Mouse (Mus musculus) kidney, postnatal 25 days (tissue): ENCODE results near the gene Zfp217.
A peak's percentile ranks its signal among the peaks of the same experiment; 100 is the strongest.

Source experiments
- DNase-seq, 2 experiments: peaks; one replicate each; pipeline ENCODE4 v3.0.0; 2021; ENCODE audit warnings: mixed read lengths in 2 of 2

Zfp217 gene

DNA sequence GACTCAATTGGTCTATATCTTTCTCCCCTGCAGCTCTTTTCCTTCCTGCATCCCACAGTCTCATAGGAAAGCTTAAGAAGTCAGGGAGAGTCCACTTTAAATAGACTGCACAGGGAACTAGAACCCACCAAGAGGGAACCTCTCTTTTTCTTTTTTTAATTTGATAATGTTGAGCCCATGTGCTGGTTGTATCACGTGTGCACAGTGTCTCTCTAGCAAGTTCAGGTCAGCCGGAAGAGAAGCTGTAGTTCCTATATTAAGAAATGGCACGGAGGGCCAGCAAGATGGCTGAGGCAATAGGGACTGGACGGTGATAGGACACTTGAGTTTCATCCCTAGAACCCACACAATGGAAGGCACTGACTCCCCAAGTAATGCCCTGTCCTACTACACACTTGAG lies 11.1 kb upstream of the Zfp217 start:
- no peak for DNase-seq

DNA sequence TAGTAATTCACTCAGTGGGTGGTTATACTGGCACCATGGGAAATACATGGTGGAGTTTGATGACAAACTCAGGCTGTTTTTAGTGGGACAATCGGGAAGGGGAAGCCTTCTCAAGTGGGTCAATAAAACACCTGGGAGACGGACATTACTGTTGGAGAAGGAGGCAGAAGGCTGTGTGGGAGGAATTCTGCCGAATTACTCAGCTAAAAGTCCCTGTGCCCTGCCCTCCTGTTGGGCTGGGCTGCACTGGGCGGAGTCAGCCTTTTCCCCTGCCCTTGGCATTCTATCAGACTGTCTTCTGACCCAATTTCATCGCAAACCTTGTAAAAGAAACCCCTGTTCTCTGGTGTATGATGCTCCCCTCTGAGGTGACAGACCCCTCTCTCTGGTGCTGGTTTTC lies 10.3 kb upstream of the Zfp217 start:
- peak in 1 of 2 experiments; percentile 41 for DNase-seq

DNA sequence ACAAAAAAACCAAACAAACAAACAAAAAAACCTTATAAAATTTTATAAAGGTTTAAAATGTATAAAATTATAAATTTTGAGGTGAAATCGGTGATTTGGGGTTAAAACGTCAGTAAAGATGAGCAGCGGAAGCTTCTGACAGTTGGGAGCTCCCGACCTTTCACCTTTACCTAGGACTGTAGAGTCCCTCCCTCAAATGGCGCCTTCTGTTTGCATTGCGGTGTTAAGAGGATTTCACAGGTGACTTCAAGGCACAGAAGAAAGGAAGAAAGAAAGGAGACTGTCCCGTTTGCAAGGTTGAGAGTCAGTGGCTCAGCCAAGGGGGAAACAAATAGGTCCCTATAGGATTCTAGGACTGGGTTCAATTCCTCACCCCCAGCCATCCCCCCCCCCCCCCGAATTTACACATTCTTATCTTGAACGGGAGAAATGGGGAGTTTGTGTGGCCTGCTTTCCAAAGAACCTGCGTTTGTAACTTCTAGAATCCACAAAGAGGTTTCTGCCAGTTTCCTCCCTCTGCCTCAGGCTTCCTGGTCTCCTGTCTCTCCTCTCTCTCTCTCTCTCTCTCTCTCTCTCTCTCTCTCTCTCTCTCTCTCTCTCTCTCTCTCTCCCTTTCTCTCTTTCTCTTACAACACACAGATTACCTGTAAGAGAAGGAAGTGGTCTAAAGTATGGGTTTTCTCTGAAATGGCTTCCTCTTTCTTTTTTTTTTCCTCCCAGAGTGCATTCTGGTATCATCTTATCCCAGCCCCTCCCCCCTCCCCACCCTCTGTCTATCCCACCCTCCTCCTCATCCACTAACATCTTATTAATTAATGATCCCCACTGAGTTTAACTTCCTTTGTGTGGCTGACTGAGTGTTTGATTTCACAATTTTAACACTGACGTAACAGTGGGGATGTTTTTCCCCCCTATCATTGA lies 9.6 kb upstream of the Zfp217 start:
- DNase-seq: no peak

DNA sequence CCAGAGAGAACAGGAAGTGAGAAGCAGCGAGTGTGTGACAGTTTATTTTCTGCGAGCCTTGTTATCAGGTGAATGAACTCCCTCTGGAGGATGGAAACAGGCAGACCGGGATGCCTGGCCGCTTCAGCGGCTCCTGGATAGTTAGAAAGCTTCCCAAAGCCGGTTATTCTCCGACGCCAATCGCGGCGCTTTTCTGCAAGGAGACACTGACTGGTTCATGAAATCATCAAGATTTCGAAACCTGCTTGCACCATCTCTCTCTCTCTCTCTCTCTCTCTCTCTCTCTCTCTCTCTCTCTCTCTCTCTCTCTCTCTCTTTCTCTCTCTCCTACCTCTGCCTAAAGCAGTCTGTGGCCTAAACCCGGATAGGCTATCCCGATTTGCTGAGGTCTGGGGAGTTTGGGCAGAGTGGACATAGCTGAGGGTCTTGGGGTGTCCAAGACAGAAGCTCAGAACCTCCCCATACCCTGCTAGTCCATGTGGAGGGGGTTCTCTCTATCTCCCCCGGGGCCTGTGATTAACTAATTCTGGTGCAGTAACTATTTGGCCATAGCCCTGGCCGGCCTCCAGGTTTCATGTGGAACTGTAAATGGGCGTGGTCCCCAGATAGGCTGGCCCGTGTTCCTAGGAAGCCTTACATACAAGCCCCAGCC lies 7.3 kb upstream of the Zfp217 start:
- peak; percentile 66 to 76 for DNase-seq

DNA sequence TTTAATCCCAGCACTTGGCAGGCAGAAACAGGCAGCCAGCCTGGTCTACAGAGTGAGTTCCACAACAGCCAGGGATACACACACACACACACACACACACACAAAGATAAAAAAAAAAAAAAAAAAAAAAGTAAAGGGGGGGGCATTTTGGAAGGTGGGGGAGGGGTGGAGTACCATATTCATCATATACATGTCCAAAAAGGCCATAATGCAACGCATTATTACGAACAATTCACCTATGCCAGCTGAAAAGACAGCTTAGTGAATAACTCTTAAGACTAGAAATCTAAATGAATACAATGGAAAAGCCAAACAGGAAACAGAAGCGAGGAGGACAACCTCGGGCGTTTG lies 6.8 kb upstream of the Zfp217 start:
- DNase-seq: no peak

DNA sequence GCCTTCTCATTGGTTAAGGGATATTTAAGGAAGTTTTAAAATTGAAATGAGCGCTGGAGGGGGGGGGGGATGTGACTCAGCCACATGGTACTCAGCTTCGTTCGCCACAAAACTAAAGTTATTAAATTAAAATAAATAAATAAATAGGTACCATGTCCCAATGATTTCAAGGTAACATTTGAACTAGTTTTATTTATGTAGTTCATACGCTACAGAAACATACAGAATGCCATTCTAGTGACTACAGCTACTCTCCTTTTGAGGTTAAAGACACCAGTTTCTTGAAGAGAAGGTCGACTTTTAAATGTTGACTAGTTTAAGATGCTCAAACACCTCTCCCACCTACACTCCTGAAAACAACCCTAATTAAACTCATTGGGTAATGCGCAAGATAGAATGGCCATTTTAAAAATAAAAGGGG lies 6.4 kb upstream of the Zfp217 start:
- DNase-seq: no peak

DNA sequence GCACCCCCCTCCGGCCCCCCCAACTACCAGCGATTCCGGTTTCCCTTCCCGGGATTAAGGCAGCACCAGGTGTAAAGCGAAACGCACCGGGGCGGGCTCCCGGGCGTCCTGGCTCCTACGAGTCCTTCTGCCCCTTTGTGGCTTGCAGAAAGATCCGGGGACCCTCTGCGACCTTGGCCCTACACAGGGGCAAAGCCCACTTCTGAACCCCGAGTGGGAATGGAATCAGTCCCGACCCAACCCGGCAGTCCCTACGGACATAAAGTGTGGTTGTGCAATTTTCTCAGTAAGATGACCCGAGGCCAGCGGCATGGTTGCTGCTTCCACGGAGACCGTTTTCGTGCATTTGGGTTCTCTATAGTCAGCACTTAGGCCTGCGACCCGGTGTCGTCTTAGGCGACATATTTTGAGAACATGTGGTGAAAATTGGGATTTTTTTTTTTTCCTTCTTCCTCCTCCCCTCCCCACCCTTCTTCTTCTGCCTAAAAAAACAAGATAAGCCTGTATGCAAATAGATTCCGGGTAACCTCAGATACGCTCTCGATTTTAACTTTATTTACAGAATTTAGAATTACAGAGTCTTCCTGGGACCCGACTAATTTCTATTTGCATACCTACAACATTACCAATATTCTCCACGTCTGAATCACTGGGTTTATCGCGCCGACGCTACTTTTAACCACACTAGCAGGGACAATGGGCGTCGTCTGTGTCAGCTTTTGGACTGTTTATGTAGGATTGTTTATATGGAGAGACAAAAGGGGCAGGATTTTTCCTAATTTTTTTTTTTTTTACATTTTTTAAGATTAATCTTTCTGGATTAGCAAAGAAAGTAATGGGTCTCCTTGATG lies 5.7 kb upstream of the Zfp217 start:
- DNase-seq: peak; percentile 58 to 74

DNA sequence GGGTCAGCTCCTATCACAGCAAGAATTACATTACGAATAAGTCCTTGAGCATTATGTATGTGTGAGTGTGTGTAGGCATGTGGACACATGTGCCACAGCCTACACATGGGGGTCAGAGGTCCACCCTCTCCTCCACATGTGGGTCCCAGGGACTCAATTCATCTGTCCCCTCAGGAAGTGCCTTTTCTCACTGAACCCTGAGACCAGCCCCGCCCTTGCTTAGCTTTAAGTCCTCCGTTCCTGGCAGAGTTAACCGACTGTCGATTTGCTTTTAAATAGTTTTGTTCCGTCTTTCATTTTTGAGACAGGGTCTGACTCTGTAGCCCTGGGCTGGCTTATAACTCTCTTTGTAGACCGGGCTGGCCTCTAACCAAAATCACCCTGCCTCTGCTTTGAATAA lies 5.0 kb upstream of the Zfp217 start:
- DNase-seq: no peak

DNA sequence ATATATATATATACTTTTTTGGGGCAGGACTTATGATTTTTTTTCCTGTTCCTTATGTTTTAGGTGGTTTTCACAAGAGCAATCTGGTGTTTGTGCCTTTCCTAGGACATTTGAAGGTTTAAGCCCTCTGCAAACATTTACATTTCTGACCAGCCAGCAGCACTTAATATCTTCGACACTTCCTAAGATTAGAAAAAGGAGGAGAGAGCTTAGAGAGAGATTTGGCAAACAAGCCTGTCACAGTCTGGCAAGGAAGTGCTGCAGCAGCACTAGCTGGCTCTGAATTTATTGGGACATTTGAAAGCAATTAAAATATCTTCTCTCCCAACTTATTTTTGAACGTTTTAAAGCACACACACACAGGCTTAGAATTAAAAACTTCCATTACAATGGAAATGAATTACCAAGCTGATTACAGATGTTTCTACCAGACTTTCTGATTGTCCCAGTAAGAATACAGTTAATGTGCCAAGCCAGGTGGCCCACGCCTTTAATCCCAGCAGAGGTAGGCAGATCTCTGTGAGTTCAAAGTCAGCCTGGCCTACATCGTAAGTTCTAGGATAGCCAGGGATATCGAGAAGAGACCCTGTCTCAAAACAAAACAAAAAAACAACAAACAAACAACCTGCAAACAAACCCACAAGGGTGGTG lies 4.3 kb upstream of the Zfp217 start:
- DNase-seq: no peak

DNA sequence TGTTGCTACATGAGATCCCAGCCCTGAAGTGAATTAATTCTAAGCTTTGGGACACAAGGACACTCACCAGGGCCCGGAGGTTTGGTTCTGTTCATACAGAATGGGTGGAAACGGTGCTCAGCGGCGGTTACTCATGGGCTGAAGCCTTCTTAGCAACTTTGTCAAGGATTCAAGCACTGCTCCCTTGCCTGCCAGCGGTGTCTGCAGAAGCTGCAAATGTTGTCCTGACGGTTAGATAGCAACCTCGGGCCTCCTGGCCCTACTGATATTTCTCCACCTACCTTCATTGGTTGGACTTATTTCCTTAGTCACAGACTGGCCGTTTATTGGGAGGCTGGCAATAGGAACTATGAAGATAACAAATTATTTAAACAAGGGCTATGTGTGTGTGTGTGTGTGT lies 3.6 kb upstream of the Zfp217 start:
- DNase-seq: no peak

DNA sequence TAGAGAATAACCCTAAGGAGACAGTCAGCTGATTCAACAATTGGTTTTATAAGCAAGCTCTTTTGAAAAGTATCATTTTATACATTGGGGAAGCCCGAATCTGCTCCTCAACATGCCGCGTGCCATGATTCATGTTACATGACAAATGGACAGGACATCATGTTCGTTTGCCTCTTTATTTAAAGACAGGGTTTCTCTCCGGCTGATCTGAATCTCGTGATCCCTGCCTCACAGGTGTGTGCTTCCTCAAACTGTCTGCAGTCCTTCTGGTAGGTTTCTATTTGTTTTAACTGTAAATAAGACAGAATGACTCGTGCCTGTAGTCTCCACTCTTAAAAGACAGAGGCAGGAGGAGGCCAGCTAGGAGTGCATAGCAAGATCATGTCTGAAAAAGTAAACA lies 925 bp upstream of the Zfp217 start:
- no peak for DNase-seq

DNA sequence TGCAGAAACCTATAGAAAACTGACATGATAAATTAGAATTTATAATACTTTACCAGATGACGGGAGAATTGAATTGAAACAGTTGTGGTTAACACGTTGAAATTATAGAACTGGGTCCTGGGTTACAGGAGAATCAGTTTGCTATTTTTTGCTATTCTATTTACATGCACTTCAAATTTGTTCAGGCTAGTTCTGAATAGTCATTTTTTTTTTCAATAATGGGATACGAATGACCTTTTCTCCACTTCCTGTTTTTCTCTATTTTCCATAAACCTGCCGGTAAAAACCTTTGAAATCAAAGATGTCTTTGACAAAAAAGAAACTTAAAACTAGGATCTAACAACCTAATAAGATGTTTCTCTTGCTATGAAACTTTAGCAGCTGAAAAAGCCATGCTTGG lies 733 bp downstream of the Zfp217 start:
- DNase-seq: no peak

DNA sequence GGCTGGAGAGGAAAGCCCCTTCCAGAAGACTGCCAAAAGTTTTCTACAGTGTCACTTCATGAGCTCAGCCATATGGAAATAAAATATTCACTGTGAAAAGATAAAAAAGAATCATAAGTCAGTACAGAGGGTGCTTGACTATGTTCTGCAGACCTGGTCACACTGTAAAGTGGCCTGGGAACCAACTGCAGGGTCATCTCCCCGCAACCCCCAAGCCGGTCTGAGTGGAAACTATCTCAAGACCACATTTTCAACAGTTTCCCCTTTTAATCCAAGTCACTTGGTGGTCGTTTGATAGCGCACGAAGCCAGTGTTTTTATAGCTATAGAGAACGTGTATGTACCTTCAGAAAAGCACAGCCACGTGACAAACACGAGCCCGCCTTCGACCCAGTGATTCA lies 3.6 kb downstream of the Zfp217 start:
- DNase-seq: no peak

DNA sequence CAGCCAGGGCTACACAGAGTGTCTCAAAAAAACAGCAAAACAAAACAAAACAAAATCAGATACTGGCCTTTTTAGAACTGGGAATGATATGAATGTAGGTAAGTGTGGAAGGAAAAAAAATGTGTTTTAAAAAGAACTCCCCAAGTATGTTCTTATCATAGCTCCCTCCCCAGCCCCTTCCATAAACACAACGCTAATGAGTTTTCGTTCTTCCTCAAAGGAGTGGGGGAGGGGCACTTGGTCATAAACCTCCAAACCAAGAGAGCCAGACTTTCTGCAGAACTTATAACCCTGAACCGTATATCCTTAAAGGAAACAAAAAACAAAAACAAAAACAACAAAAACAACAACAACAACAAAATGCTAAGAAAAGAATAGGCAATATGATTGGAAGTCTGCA lies 4.0 kb downstream of the Zfp217 start:
- DNase-seq: no peak

DNA sequence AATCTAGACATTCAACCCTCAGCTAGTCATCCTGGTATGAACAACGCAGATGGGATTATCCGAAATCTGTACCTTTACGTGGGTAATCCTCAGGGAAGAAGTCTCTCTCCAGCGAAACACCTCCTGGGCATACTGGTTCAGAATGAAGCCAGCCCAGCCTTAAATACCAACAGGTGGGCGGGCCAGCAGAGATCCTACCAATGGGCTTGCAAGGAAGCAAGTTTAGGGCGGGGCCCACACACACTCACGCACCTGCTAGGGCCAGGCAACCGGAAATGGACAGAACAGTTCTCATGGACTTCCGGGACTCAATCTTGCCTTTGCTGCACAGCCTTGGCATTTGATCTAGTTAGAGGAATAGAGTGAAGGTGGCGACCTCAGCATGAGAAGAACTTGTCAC lies 5.4 kb downstream of the Zfp217 start:
- DNase-seq: no peak

DNA sequence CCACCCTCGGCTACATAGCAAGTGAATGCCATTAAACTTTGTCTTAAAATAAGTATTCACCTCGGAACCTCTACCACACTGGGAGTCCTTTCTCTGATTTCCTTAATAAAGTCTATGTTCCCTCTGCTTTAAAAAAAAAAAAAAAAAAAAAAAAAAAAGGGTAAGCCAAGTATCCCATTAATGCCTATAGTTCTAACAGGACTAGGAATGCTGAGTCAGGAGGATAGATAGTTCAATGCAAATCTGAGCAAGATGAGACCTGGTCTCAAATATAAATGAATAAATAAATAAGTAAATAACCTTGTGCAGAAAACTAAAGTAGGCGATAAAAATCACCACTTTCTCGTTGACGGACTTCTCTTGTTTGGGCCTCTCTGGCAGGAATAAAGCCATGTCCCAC lies 6.4 kb downstream of the Zfp217 start:
- DNase-seq: no peak

DNA sequence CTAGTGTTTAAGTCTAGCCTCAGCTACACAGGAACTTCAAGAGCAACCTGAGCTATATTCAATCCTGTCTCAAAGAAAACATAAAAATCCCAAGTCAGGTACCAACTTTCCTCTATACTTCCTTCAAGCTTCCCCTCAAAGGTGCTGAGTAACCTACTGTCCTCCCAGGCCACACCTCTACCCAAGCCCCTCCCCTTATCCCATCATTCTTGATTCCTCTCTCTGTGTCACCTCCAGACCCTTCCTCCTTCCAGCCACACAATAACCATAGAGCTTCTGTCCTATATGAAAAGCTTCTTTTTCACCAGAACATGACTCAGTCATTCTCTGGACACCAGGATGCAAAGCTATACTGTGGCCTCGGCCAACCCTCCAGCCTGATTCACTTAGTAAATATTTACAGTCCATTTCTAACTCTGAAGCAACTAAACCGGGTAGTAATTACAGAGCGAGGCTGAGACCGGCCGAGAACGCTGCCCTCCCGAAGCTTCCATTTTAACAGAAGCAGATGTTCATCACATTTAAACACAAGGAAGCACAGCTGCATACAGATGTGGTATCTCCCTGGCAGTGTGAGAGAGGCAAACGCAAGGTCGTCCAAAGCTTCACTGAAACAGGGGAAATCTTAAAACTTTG lies 8.4 kb downstream of the Zfp217 start:
- DNase-seq: no peak

DNA sequence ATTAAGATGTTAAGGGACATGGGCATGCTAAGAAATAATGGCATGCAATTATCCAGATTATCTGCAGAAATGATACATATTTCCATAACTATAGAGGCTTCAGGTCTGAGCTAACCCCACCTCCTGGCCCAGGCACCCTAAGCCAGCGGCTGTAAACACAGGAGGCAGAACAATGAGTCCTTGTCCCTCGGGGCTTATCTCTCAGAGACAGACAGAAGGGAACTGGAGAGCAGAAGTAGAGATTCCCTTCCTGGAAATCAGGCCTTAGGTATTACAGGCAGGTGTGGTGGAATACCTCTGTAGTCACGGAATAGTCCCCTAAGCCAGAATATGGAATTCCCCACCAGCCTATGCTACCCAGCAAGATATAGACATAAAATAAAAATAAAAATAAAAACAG lies 11.0 kb downstream of the Zfp217 start:
- no peak for DNase-seq

DNA sequence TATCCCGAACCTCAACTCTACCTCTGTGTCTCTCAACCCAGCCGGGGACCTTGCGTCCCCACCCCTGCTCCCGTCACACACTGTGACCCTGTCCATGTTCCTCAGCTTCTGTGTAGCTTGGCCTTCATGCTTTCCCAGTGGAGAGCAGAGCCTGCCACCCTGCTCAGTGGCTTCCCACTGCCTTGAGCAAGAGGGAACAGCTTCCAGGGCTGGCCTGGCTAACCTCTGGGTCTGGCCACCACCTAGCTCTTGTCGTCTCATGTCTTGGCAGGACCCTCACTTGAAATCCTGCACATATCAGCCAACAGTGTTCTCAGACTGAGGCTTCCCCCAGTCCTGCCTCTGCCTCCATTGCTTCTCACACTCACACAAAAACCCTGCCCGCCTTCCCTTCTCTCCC lies 12.1 kb downstream of the Zfp217 start:
- DNase-seq: peak in 1 of 2 experiments; percentile 28

DNA sequence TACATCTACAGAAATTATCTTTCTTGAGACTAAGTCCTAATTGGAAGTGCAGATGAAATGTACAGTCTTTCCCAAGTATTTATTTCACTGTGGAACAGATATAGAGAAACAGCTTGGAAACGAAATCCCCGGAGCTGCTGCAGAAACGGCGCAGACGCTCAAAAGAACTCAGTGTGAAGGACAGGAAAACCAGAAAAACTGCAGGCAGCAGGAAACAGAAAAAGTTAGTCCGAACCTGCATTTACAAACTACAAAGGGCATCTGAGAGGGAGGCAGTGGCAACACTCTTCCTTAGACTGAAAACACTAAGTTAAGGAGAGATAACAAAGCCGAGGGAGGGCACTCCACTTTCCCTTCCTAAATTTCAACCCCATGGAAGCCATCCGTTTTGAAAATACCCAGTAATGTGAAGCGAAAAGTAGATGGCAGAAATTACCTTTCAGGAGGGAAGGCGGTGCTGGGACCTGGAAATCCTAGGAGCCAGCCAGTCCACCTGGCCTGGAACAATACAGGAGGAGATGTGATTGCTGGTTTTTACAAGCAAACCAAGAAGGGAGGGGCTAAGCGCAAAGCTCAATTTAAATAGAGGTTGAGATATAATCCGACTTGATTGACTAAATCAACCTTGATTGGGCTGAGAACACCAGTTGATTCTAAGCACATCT lies 13.7 kb downstream of the Zfp217 start:
- DNase-seq: peak in 1 of 2 experiments; percentile 19

DNA sequence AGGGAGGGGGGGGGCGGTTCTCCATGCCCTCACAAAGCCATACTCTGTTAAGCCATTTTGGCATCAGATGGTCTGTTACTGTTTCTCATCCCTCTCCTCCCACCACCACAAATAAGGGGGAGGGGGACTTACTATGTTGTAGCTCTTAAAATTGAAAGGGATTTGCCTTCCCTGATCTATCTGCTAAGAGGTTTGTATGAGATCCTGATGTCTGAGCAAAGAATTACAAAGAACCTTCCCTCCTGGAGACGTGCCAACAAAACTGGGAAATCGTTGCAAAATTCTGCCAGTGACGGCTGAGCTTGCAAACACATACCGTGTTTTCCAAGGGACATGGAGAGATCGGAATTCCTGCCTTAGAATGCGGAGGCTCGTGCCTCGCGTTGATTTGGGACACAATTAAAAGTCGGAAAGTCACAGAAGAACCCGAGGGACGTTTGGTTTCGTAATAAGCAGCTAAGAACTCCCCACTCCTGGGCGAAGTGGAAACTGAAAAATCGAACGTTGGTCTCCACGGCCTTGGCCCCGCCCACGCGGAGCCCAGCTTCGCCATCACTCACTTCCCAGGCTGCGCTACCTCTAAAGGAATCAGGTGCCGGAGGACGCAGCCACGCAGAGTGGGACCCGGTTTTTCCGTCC lies 14.7 kb downstream of the Zfp217 start:
- peak; percentile 82 to 87 for DNase-seq
